Mouse (Mus musculus): ENCODE results near the gene Cldn5.
A peak's percentile ranks its signal among the peaks of the same experiment; 100 is the strongest.

Gene Cldn5

DNA sequence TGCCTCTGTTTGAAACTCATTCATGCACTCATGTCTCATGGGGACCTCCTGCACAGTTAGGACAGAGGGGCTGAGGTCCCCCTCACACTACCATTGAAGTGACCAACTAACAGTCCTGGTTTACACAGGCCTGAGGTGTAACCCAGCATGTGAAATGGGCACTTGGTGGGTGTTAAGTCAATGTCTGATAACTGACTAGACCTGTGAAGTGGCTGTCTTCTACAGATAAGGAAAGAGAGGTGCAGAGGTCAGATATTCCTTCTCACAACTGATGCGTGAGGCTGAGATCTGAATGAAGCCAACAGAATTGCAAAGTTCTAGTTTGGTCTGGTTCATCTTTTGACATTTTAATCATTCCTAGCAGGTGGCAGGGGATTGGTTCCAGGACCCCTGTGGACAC lies 8.8 kb downstream of the Cldn5 start:
- no peak for DNase-seq (ENCODE audit: low spot score)

DNA sequence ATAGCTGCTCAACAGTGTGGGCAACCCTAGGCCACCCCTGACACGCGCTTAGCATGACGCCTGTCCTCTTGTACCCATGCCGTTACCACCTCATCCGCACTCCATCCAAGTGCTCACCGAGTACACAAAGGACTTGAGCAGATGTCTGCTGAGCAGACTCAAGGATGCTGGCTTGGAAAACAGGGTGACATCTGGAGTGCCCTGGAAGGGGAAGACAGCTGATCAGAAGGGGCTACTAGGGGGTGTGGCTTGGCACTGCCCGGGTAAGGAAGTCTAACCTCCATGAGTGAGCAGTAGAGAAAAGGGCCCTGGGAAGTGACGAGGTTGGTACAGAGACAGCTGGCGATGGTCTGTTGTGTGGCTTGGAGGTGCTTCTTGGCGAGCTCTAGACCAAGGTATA lies 10.0 kb downstream of the Cldn5 start:
- DNase-seq (ENCODE audit: low spot score), result no peak

DNA sequence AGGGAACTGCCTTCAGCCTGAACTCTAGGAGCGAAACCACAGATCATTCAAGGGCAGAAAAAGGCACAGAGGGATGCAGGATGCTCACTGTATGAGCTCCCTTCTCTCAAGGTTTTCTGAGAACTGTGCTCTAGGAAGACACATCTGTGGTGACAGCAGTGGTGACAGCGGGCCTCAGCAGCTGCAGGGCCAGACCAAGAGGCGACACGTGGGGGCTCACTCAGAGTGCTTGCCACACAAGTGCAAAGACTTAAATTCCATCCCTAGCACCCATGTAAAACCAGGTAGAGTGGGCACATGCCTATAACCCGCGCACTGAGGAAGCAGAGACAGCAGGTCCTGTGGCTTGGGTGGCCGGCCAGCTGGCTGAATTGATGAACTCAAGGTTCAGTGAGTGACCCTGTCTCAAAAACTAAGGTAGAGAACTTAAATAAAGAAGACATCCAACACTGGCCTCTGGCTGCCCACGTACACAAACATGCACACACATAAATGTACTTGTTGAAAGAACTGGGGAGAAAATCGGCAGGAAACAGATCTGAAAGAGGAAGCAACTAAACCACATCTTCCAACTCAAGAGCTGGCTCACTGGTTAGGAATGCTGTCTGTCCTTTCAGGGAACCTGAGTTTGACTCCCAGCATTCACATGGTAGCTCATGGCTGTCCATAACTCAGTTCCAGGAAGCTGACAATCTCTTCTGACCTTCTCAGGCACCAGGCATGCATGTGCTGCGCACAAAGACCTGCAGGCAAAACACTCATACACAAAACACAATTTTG lies 12.2 kb downstream of the Cldn5 start:
- no peak for DNase-seq (ENCODE audit: low spot score)

DNA sequence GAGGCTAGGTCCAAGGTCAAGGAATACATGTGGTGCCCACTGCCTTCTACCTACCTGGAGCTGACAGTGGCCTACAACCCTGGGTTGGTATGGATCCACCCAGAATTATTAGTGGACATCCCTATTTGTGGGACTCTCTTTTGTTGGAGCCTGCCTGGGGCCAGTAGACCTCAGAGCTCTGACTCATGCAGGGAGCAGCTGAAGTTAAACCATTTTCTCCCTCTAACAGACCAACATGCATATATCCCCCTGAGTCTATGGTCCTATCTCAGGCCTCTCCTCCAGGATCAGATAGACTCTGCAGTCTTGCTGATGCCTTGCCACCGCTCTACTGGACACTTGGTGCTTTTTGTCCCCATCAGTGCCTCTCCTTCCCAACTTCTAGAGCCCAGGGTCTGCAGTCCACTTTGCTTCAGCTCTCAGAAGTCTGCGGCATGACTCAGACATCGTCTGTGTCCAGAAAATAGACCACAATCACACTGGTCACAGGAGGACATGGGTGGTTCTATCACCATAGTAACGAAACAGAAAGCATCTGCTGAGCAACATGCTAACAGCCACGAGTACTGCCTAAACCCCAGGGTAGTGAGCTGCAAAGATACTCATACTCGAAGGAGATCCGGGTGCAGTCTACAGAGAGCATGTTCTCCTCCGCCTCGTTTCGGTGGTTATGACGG lies 18.7 kb downstream of the Cldn5 start:
- no peak for DNase-seq (ENCODE audit: low spot score)

DNA sequence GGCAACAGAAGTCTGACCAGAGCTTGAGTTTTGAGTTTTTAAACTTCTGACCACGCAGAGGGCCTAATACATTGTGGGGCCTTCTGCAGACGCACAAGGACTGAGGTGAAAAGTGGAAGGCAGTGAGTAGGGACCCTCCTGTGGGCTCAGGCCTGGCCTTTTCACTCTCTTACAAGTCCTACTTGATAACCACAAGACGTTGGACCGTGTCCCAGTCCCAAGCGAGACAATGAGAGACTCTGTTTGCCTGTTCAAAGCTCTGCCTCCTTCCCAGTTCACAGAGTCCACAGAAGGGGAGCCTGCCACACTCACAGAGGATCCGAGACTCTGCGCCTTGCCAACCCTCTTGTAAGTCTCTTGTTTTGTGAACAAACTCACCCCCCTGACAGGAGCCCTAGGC lies 20.0 kb downstream of the Cldn5 start:
- DNase-seq (ENCODE audit: low spot score), result no peak

DNA sequence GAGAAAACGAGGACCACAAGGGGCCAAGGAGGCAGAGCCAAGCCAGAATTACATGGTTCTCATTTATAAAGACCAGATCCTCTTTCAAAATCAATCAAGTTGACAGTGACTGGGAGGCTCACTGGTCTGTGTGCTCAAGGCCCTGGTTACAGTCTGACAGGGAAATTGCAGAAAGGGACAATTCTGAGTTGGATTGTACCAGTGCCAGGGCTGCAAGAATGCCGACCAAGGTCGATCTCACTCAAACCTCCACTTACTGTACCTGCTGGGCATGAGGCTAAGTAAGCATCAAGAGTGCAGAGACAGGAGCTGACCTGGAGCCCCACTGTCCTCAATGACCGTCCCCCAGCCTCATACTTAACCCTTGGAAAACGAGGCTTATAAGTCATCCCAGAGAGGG lies 21.5 kb downstream of the Cldn5 start:
- no peak for DNase-seq (ENCODE audit: low spot score)

DNA sequence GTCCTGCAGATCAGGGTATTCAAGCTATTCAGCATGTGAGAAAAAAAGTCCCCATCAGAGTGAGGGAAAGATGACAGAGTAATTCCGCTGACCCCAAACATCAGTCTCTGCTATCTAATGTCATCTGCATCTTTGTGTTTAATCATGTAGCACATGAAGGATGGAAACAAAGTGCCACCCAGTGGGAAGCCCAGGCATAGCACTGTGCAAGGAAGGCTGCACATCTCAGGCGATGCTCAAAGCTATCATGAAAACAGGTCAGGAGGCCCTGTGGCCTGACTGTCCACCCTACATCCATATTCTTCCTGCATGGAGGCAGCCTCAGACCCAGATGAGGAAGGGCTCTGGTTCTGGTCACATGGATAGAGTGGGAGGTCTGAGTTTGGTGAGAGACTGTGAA lies 22.2 kb downstream of the Cldn5 start:
- peak; percentile 30 for DNase-seq (ENCODE audit: low spot score)

DNA sequence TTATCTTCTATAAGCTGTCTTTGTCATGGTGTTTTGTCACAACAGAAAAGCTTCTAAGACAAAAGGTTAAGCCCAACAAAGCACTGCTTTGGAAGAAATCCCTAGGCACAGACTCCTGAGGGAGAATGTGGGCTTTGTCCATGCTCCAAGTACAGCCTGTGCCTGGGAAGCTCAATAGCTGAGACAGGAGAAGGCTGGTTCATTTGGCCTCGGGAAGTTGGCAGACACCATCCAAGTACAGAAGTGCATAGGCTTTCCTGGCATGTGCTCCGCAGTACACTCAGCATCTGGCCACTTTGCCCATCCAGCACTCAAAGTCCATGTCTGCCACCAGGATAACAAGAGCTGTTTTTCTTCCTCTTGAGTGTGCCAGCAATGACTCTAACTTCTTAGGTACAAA lies 29.1 kb downstream of the Cldn5 start:
- DNase-seq (ENCODE audit: low spot score), result no peak

DNA sequence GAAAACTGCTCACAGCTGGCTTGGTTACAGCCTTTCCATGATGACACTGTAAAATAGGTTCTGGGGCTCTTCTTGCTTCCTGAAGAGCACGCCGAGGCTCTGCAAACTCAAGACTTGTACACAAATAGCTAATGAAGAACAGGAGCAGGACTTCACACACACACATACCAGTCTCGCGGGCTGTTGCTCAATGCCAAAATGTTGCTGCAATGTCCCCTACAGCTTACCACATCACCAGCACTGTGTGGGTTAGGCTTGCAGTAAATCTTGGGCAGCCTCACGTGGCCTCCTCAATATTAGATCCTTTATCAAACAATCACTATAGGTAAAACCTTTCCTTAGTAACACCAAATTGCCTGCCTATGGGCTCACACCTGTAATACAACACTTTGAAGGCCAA lies 32.4 kb downstream of the Cldn5 start:
- DNase-seq (ENCODE audit: low spot score), result no peak

DNA sequence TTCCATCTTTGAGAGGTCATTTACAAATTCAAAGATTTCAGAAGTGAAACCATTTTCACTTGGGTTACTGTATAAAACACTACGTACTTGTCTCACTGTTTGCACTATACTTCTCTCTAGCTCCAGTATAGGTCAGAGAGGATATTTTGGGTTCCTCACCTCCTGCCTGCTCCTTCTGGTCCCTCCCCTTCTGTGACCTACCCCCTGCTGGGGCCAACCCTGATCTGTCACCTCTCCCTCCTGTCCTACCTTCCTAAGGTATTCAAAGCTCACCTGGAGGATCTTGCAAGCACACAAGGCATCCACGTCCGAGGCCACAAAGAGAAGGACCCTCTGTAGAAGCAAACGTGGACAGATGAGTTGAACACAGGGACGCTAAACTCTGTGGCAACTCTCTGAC lies 34.4 kb downstream of the Cldn5 start:
- no peak for DNase-seq (ENCODE audit: low spot score)

DNA sequence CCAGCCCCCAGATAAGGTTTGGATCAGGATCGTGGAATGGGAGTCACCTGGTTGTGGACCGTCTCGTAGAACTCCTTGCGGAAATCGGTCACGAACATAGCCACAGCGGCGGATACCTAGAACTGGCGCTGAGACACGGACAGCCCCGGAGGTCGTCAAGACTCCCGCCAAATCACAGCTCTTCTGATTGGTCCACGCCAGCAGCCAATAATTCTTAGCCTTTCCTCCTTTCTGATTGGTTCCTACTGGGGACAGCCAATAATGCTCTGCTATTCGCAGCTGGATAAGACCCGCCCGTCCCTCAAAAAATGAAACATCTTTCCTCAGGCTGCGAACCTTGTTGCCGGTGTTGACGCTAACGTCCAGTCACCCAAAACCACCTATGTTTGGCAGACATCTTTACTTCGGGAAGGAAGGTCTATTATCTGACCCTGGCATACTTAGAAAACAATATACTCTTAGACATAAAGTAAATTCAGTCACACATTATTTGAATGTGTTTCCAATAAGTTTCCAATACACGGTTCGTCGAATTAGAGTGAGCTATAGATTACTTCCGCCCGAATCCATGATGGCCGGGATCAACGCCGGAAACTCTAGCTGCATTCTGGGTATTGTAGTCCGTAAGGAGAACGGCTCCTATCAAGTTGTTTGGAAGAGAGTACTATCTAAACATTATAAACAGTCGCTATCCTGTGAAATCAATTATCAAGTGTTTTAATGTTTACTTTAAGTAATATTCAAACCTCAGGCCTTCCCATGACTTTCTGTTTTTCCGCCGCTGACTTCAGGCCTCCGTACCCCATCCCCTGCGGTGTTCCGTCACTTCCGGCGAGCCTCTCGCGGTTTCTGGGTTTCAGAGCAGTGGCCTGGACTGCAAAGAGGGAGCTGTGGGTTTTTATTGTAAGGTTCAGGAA lies 35.1 kb downstream of the Cldn5 start, which contains the start of the genes Ufd1 and Cdc45:
TSS of gene Ufd1 (plus strand) at position 312 of the 917 bp plus-strand sequence.
TSS of gene Cdc45 (minus strand) at position 520 of the 917 bp plus-strand sequence.
- peak; percentile 83 for DNase-seq (ENCODE audit: low spot score)

DNA sequence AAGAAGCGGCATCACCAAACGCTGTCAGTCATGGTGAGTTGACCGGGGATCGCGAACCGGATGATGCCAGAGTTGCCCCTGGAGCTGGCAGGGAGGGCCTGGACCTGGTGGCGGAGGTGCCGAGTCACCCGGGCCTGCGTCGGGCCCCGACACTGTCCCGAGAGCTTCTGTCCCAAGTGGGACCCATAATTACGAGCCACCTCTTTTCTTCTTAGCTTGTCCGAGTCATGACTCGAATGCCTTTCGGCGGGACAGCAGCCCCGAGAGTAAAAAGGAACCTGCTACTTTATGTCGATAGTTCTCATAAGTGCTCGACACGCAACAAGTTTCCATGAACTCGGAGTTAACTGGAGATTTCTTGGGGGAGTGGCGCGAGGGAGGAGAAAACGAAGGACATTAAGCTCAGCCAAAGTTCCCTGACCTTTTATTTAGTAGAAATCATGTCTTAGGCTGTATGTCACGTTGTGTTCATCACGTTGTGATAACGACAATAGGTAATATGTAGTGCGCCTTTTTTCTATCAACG lies 35.8 kb downstream of the Cldn5 start:
- DNase-seq (ENCODE audit: low spot score), result no peak

DNA sequence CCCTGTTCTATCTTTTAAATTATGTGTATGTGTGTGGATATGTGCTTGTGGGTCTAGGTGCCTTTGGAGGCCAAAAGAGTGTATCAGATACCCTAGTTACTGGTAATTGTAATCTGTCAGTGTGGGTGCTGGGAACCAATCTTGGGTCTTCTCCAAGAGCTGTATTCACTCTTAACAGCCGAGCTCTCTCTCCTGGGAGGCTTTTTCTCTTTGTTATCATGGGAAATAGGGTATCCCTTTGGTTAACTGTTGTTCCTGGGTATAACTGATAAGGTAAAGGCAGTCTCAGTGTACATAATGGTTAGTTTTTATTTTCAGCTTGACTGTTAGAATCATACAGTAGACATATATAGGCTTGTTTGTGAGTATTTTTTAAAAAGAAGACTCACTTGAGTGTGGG lies 45.7 kb downstream of the Cldn5 start:
- no peak for DNase-seq (ENCODE audit: low spot score)

DNA sequence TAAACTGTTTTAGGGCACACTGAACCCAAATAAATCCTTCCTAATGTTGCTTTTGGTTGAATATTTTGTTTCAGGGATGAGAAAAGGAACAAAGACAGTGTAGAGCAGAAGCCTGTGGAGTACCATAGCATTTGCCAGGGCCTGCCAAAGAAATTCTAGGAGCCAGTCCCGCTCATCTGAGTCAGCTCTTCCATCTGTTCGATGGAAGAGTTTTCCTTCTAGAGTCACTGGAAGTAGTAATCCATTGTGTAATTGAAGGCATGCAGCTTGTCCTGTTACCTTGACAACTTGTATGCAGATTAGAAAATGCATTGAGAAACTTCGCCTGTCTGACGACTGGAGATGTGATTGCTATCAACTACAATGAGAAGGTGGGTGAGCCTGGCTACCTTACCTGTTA lies 46.3 kb downstream of the Cldn5 start:
- no peak for DNase-seq (ENCODE audit: low spot score)

Data from ovary, postnatal 36 days (tissue).